Mouse (Mus musculus): ENCODE measurements at regions not wholly inside any gene's neighbourhood (a gene's known extent, or its start where the extent isn't known, plus 50 kb on each side); places are given as distances from the start of the nearest gene placed in this dataset.
A peak's percentile ranks its signal among the peaks of the same experiment; 100 is the strongest.

DNA sequence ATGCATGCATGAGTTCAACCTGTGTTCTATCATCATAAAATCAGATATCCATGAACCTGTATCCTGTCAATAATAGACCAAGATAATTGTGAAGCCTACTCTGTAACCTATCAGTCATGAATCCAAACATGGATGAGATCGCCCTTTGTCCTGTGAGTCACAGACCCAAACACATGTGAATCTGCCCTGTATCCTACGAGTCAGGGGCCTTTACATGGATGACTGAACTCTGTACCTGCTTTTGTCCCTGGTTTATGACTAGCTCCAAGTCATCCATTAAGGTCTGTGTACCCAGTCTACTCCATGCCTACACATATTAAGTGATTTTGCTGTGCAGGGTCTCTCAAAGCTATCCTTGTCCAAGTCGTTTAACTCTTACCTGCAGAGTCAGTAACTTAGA, 187.7 kb upstream of the Tbl1xr1 start:
- no peak overlapping the region for H3K4me3 ChIP-seq (ENCODE audit: low read depth, low read length)
- no peaks in the 10 kb centered on the region for H3K9me3 ChIP-seq (replicated peaks; ENCODE audit: control insufficient read depth, low read length, poor library complexity, severe bottlenecking)
- no peaks in the 10 kb centered on the region for H3K27me3 ChIP-seq (ENCODE audit: control insufficient read depth, insufficient read depth, low read depth, low read length)
- H3K4me1 ChIP-seq (ENCODE audit: control insufficient read depth, insufficient read depth, low read length) = peaks cover 3% of the 10 kb centered on the region
- H3K4me2 ChIP-seq (ENCODE audit: low read length) = no peak overlapping the region
- H3K9ac ChIP-seq (ENCODE audit: low read depth, low read length) = no peak overlapping the region
- H3K27ac ChIP-seq (ENCODE audit: low read length) = no peak overlapping the region
- ATAC-seq = no peak
- 93% methylated on average over 3 of the region's 3 CpGs for WGBS
- H3K36me3 ChIP-seq (ENCODE audit: control insufficient read depth, insufficient read depth, low read length) = no peaks in the 10 kb centered on the region

DNA sequence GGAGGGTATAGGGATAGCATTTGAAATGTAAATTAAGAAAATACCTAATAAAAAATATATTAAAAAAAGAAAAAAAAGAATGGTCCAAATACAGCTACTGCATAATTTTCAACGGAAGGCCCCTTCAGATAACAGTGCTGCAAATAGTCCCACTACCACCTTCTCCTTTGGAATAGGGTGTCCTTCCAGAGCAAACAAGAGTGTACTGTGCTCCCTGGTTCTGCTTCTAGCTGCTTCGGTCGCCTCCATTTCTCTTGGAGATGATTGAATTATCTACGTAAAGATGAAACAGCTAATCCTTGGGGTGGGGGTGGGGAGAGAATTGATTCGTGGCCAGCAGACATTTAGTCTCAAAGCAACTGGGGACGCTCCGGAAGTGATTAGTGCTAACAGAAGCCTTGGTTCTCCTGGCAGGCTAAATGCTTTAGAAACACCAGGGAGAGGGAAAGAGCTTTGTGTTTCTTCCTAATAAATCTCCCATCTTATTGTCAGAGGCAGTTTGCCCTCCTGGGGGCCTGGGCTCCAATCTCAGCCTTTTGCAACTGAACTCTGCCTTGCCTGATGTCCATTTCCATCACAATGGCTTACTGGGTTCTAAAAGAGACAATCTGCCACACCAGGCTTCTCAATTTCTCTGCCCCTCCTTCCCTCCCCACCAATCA, 184.5 kb upstream of the Tbl1xr1 start:
- no peaks in the 10 kb centered on the region for H3K27me3 ChIP-seq (ENCODE audit: control insufficient read depth, insufficient read depth, low read depth, low read length)
- H3K4me1 ChIP-seq (ENCODE audit: control insufficient read depth, insufficient read depth, low read length) = peaks cover 3% of the 10 kb centered on the region
- no peak overlapping the region for H3K27ac ChIP-seq (ENCODE audit: low read length)
- WGBS = 10% methylated on average over 7 of the region's 7 CpGs
- 0 out of 2 replicates have a peak, but pooled peaks have one; percentile 41 for ATAC-seq
- no peak overlapping the region for H3K9ac ChIP-seq (ENCODE audit: low read depth, low read length)
- no peak overlapping the region for H3K4me2 ChIP-seq (ENCODE audit: low read length)
- H3K4me3 ChIP-seq (ENCODE audit: low read depth, low read length) = no peak overlapping the region
- H3K36me3 ChIP-seq (ENCODE audit: control insufficient read depth, insufficient read depth, low read length) = no peaks in the 10 kb centered on the region
- H3K9me3 ChIP-seq (replicated peaks; ENCODE audit: control insufficient read depth, low read length, poor library complexity, severe bottlenecking) = no peaks in the 10 kb centered on the region

- Histone ChIP-seq H3K4me2 (ENCODE audit: low read length) (no peak overlapping the region), H3K9ac (ENCODE audit: low read depth, low read length) (no peak overlapping the region)
- peak; percentile 83 for ATAC-seq
These were observed 183.5 kb upstream of the Tbl1xr1 start for GRCm38 (mm10) chr3:21892864-21893404.

DNA sequence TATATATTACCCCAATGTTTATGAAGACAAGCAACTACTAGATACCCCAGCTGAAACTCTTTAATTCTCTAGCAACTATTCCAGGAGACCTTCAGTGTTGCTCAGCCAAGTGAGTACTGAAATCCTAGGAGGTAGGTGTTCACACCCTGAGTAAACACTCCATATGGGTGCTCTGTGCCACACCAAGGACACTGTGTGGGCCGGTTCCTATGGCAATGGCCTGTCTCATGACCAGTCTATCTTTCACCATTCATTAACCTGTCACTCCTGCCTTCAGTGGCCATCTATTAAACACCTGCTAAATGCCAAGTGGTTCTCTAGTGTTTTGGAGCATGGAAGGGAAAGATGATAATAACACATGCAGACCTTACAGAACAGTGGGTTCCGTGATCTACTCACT, 180.9 kb upstream of the Tbl1xr1 start:
- Histone ChIP-seq H3K4me1 (ENCODE audit: control insufficient read depth, insufficient read depth, low read length) (peaks cover 3% of the 10 kb centered on the region), H3K9me3 (replicated peaks; ENCODE audit: control insufficient read depth, low read length, poor library complexity, severe bottlenecking) (no peaks in the 10 kb centered on the region), H3K27ac (ENCODE audit: low read length) (no peak overlapping the region), H3K9ac (ENCODE audit: low read depth, low read length) (no peak overlapping the region), H3K27me3 (ENCODE audit: control insufficient read depth, insufficient read depth, low read depth, low read length) (no peaks in the 10 kb centered on the region), H3K36me3 (ENCODE audit: control insufficient read depth, insufficient read depth, low read length) (no peaks in the 10 kb centered on the region), H3K4me3 (ENCODE audit: low read depth, low read length) (no peak overlapping the region), H3K4me2 (ENCODE audit: low read length) (no peak overlapping the region)
- WGBS = 96% methylated on average over 2 of the region's 2 CpGs
- ATAC-seq = no peak

More at GRCm38 (mm10) chr3:21892864-21893404, 183.5 kb upstream of the Tbl1xr1 start:
- Histone ChIP-seq H3K4me3 (ENCODE audit: low read depth, low read length) (no peak overlapping the region), H3K9me3 (replicated peaks; ENCODE audit: control insufficient read depth, low read length, poor library complexity, severe bottlenecking) (no peaks in the 10 kb centered on the region), H3K27me3 (ENCODE audit: control insufficient read depth, insufficient read depth, low read depth, low read length) (no peaks in the 10 kb centered on the region), H3K27ac (ENCODE audit: low read length) (0 out of 2 replicates have a peak overlapping the region, but pooled peaks have one; percentile 0), H3K4me1 (ENCODE audit: control insufficient read depth, insufficient read depth, low read length) (peaks cover 3% of the 10 kb centered on the region), H3K36me3 (ENCODE audit: control insufficient read depth, insufficient read depth, low read length) (no peaks in the 10 kb centered on the region)
- WGBS = 23% methylated on average over 8 of the region's 8 CpGs

DNA sequence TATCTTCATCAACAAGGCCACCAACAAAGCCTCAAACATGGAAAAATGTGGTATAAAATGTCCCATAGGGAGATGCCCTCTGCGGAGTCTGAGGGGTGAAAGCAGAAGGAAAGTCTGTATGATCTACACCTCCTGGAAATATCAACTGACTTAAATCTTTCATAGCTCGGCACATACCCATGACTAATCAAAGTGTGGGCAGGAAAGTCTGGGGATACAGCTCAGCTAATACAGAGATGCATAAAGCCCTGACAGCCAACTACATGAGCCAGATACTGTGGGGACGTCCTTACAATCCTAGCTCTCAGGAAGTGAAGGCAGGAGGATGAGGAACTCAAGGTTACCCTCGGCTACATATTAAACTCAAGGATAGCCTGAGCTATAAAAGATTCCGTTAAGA, 178.2 kb upstream of the Tbl1xr1 start:
- WGBS = 83% methylated on average over 5 of the region's 5 CpGs
- no peak overlapping the region for H3K27ac ChIP-seq (ENCODE audit: low read length)
- H3K9ac ChIP-seq (ENCODE audit: low read depth, low read length) = no peak overlapping the region
- H3K4me3 ChIP-seq (ENCODE audit: low read depth, low read length) = no peak overlapping the region
- no peak for ATAC-seq
- no peaks in the 10 kb centered on the region for H3K36me3 ChIP-seq (ENCODE audit: control insufficient read depth, insufficient read depth, low read length)
- no peaks in the 10 kb centered on the region for H3K4me1 ChIP-seq (ENCODE audit: control insufficient read depth, insufficient read depth, low read length)
- no peak overlapping the region for H3K4me2 ChIP-seq (ENCODE audit: low read length)
- H3K9me3 ChIP-seq (replicated peaks; ENCODE audit: control insufficient read depth, low read length, poor library complexity, severe bottlenecking) = no peaks in the 10 kb centered on the region
- H3K27me3 ChIP-seq (ENCODE audit: control insufficient read depth, insufficient read depth, low read depth, low read length) = no peaks in the 10 kb centered on the region

- no peak overlapping the region for H3K4me2 ChIP-seq (ENCODE audit: low read length)
- 82% methylated on average over 2 of the region's 2 CpGs for WGBS
- no peaks in the 10 kb centered on the region for H3K36me3 ChIP-seq (ENCODE audit: control insufficient read depth, insufficient read depth, low read length)
- no peaks in the 10 kb centered on the region for H3K27me3 ChIP-seq (ENCODE audit: control insufficient read depth, insufficient read depth, low read depth, low read length)
- no peak for ATAC-seq
- H3K9me3 ChIP-seq (replicated peaks; ENCODE audit: control insufficient read depth, low read length, poor library complexity, severe bottlenecking) = no peaks in the 10 kb centered on the region
- no peaks in the 10 kb centered on the region for H3K4me1 ChIP-seq (ENCODE audit: control insufficient read depth, insufficient read depth, low read length)
- H3K27ac ChIP-seq (ENCODE audit: low read length) = no peak overlapping the region
- H3K9ac ChIP-seq (ENCODE audit: low read depth, low read length) = no peak overlapping the region
- H3K4me3 ChIP-seq (ENCODE audit: low read depth, low read length) = no peak overlapping the region
These were observed 170.9 kb upstream of the Tbl1xr1 start for GRCm38 (mm10) chr3:21905384-21906073.

GRCm38 (mm10) chr3:21908828-21909227, 167.6 kb upstream of the Tbl1xr1 start:
- Histone ChIP-seq H3K27ac (ENCODE audit: low read length) (no peak overlapping the region), H3K27me3 (ENCODE audit: control insufficient read depth, insufficient read depth, low read depth, low read length) (no peaks in the 10 kb centered on the region), H3K9me3 (replicated peaks; ENCODE audit: control insufficient read depth, low read length, poor library complexity, severe bottlenecking) (no peaks in the 10 kb centered on the region), H3K4me1 (ENCODE audit: control insufficient read depth, insufficient read depth, low read length) (no peaks in the 10 kb centered on the region), H3K4me2 (ENCODE audit: low read length) (no peak overlapping the region), H3K4me3 (ENCODE audit: low read depth, low read length) (no peak overlapping the region), H3K9ac (ENCODE audit: low read depth, low read length) (no peak overlapping the region), H3K36me3 (ENCODE audit: control insufficient read depth, insufficient read depth, low read length) (no peaks in the 10 kb centered on the region)
- 94% methylated on average over 4 of the region's 4 CpGs for WGBS
- ATAC-seq = no peak

GRCm38 (mm10) chr3:21910080-21910479, 166.4 kb upstream of the Tbl1xr1 start:
- Histone ChIP-seq H3K9ac (ENCODE audit: low read depth, low read length) (no peak overlapping the region), H3K4me1 (ENCODE audit: control insufficient read depth, insufficient read depth, low read length) (no peaks in the 10 kb centered on the region), H3K4me2 (ENCODE audit: low read length) (no peak overlapping the region), H3K4me3 (ENCODE audit: low read depth, low read length) (no peak overlapping the region), H3K27ac (ENCODE audit: low read length) (no peak overlapping the region), H3K27me3 (ENCODE audit: control insufficient read depth, insufficient read depth, low read depth, low read length) (no peaks in the 10 kb centered on the region), H3K9me3 (replicated peaks; ENCODE audit: control insufficient read depth, low read length, poor library complexity, severe bottlenecking) (no peaks in the 10 kb centered on the region), H3K36me3 (ENCODE audit: control insufficient read depth, insufficient read depth, low read length) (no peaks in the 10 kb centered on the region)
- 38% methylated on average over 1 of the region's 1 CpGs for WGBS
- no peak for ATAC-seq

DNA sequence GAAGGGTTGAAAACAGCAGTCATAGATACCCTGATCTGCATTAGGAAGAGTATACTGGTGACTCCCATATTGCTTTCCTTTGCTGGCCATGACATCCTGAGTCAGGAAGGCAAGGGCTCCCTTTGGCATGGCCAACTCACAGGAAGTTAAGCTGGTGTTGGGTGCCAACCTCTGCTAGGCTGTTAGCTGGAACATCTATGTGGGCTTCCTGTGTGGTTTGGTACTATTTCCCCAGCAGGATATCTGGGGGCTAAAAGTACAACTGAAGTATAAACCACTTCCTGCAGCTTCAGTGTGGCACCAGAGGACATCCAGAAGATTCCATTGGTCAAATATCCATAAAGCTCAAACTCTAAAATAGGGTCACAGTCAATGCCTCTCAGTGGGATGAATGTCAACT, 165.4 kb upstream of the Tbl1xr1 start:
- no peak for ATAC-seq
- H3K27me3 ChIP-seq (ENCODE audit: control insufficient read depth, insufficient read depth, low read depth, low read length) = no peaks in the 10 kb centered on the region
- no peaks in the 10 kb centered on the region; the same call in 1 of the 2 replicates for H3K9me3 ChIP-seq (replicated peaks; ENCODE audit: control insufficient read depth, low read length, poor library complexity, severe bottlenecking)
- no peak overlapping the region for H3K4me3 ChIP-seq (ENCODE audit: low read depth, low read length)
- no peaks in the 10 kb centered on the region for H3K36me3 ChIP-seq (ENCODE audit: control insufficient read depth, insufficient read depth, low read length)
- H3K4me1 ChIP-seq (ENCODE audit: control insufficient read depth, insufficient read depth, low read length) = no peaks in the 10 kb centered on the region
- no peak overlapping the region for H3K27ac ChIP-seq (ENCODE audit: low read length)
- H3K9ac ChIP-seq (ENCODE audit: low read depth, low read length) = no peak overlapping the region
- no peak overlapping the region for H3K4me2 ChIP-seq (ENCODE audit: low read length)
